1 mouse cellular context compared by ENCODE assay signal in the genomic region with DNA sequence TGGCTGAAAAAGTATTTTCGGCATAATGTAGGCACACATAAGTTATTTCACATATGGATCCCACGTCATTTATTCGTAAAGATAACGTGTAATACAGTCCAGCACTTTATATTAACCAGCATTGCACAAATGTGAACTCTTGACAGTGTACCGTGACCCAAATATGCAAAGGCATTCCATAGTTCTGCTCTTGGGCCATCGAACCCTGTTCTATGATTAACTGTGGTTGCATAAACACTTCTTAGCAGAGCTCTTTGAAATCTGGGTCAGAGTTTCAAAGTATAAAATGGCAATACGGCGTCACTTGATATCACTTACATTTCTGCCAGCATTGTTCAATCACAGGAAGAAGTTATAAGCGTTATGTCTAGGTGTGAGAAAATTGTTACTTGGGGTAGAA.
TF ChIP-seq lines count a peak whose summit lies in the region.

No protein-coding gene starts in this region.

TF ChIP-seq in CH12.LX, 34 proteins besides CTCF, POLR2A, EP300 and RAD21 (continued from another document):
- no peak for TF ChIP-seq RCOR1 (conservative IDR thresholded peaks at IDR 0.05; ENCODE audit: low read depth, low read length)
- no peak for TF ChIP-seq KAT2A (IDR thresholded peaks at IDR 0.05; ENCODE audit: insufficient replicate concordance, low read length)
- no peak for TF ChIP-seq GABPA (IDR thresholded peaks at IDR 0.05; ENCODE audit: insufficient replicate concordance, low read depth, low read length)
- TF ChIP-seq HCFC1 (IDR thresholded peaks at IDR 0.05; ENCODE audit: low read depth, low read length): no peak
- TF ChIP-seq PAX5 (IDR thresholded peaks at IDR 0.05; ENCODE audit: low read length): no peak
- no peak for TF ChIP-seq USF1 (IDR thresholded peaks at IDR 0.05; ENCODE audit: low read depth, low read length)
- no peak for TF ChIP-seq POLR2AphosphoS2 (IDR thresholded peaks at IDR 0.05; ENCODE audit: low read depth, low read length)
- no peak for TF ChIP-seq E2F4 (IDR thresholded peaks at IDR 0.05; ENCODE audit: insufficient replicate concordance, low read depth, low read length)
- no peak for TF ChIP-seq BHLHE40 (IDR thresholded peaks at IDR 0.05; ENCODE audit: low read depth, low read length)
- TF ChIP-seq ZMIZ1 (IDR thresholded peaks at IDR 0.05; ENCODE audit: low read depth, low read length): no peak
- TF ChIP-seq IRF4 (IDR thresholded peaks at IDR 0.05; ENCODE audit: low read depth, low read length): no peak
- TF ChIP-seq SMC3 (IDR thresholded peaks at IDR 0.05; ENCODE audit: low read depth, low read length): no peak
- no peak for TF ChIP-seq ZKSCAN1 (IDR thresholded peaks at IDR 0.05; ENCODE audit: borderline replicate concordance, low read depth, low read length)
- no peak for TF ChIP-seq TBP (conservative IDR thresholded peaks at IDR 0.05; ENCODE audit: low read depth, low read length)
- no peak for TF ChIP-seq JUND (conservative IDR thresholded peaks at IDR 0.05; ENCODE audit: low read depth, low read length)
- no peak for TF ChIP-seq SIN3A (IDR thresholded peaks at IDR 0.05; ENCODE audit: low read length)
TF ChIP-seq in CH12.LX: peak in this region for 0.
